Mouse (Mus musculus) heart, postnatal 0 days (tissue): ENCODE data around the gene Mrnip. TPM values are rescaled to one million over a fixed set of nuclear protein-coding genes. Genes with fewer than 3 reads are reported as not detected.

Experiments used
- ATAC-seq: fragments of 200-750 bp; cut with Nextera tagmentation; 2 replicates; pipeline ENCODE4 v1.8.0; 2017; ENCODE audit warnings: low read depth, moderate number of reproducible peaks, moderate library complexity; ENCODE audit not compliant: insufficient read depth
- DNase-seq: peaks from one replicate; pipeline ENCODE4 v3.0.0-alpha.2; 2016; ENCODE audit warnings: low spot score
- H3K27ac ChIP-seq: fragments of 300-500 bp; sonication (generic); 2 replicates; pipeline ENCODE4 v1.5.1; 2014; ENCODE audit warnings: low read depth, mild to moderate bottlenecking
- H3K27me3 ChIP-seq: fragments of 300-500 bp; sonication (generic); 2 replicates; pipeline ENCODE4 v1.6.1; 2014; ENCODE audit warnings: low read length, mixed read lengths; ENCODE audit not compliant: control insufficient read depth, insufficient read depth
- H3K36me3 ChIP-seq: fragments of 300-500 bp; sonication (generic); replicated peaks from 2 replicates; pipeline ENCODE4 v1.6.1; 2014; ENCODE audit warnings: low read length, mixed read lengths; ENCODE audit not compliant: control insufficient read depth, insufficient read depth
- H3K4me1 ChIP-seq: fragments of 300-500 bp; sonication (generic); 2 replicates; pipeline ENCODE4 v1.6.1; 2014; ENCODE audit warnings: antibody characterized with exemption; ENCODE audit not compliant: control insufficient read depth, insufficient read depth
- H3K4me2 ChIP-seq: fragments of 300-500 bp; sonication (generic); 2 replicates; pipeline ENCODE4 v1.6.1; 2014; ENCODE audit warnings: low read depth, mild to moderate bottlenecking, low read length, moderate library complexity
- H3K4me3 ChIP-seq: fragments of 300-500 bp; sonication (generic); 2 replicates; pipeline ENCODE4 v1.5.1; 2014; ENCODE audit warnings: low read depth, low read length
- H3K9ac ChIP-seq: fragments of 300-500 bp; sonication (generic); replicated peaks from 2 replicates; pipeline ENCODE4 v1.6.1; 2014; ENCODE audit warnings: low read depth, low read length, mixed read lengths
- H3K9me3 ChIP-seq: fragments of 300-500 bp; sonication (generic); replicated peaks from 2 replicates; pipeline ENCODE4 v1.6.1; 2016; ENCODE audit warnings: low read length; ENCODE audit not compliant: control insufficient read depth
- CTCF ChIP-seq: IDR thresholded peaks from 2 replicates; pipeline ENCODE4 v1.5.1; 2016; ENCODE audit warnings: antibody characterized with exemption, control low read depth, low read depth
- EP300 ChIP-seq: IDR thresholded peaks from 2 replicates; pipeline ENCODE4 v1.6.1; 2016; ENCODE audit warnings: antibody characterized with exemption, low read depth
- WGBS: fragments of 180-500 bp; shearing (Covaris S2); extraction: QIAGEN DNeasy Blood & Tissue Kit; methylation state at CpG from one replicate; pipeline ENCODE4 v1.1.7; 2014; 5-methylcytosine and 5-hydroxymethylcytosine counted together
- polyA plus RNA-seq: library from polyadenylated mRNA; unstranded; fragments of >200 nt; fragmentation: Nextera tagmentation; extraction: Ambion mirVana; gene quantifications from 2 replicates; pipeline ENCODE4 v1.2.1, GENCODE M21; 2015
- total RNA-seq: library from RNA; depleted of rRNA; stranded (reverse); fragments of >200 nt; gene quantifications from 2 replicates; pipeline ENCODE4 v1.2.3, GENCODE M21; 2014; ENCODE audit warnings: low replicate concordance

The Mrnip gene
- total and polyA plus RNA-seq, 2 experiments from 2014 or later, result 7.9 to 18.6 TPM

DNA sequence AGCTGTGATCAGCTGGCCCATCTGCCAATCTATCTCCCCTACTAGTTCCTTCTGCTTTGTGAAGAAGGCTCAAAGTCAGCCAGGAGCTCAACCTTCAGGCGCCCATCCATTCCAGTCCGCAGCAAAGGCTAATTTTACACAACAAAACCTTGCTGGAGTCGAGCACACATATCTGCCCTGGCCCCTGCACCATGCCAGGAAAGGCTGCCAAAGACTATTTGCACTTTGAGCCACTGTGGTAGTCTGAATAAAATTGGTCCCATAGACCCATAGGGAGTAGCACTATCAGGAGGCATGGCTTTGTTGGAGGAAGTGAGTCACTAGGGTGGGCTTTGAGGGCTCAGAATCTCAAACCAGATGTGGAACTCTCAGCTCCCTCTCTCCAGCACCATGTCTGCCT lies 31.2 kb downstream of the Mrnip start:
- Histone ChIP-seq H3K27ac (no peak overlapping the region), H3K27me3 (no peaks in the 10 kb centered on the region), H3K4me2 (no peak overlapping the region), H3K9me3 (no peaks in the 10 kb centered on the region), H3K4me3 (no peak overlapping the region), H3K9ac (no peak overlapping the region), H3K36me3 (peaks cover 78% of the 10 kb centered on the region), H3K4me1 (peaks cover 19% of the 10 kb centered on the region)
- TF ChIP-seq CTCF (no peak), EP300 (no peak)
- DNase-seq, result no peak
- ATAC-seq, result no peak
- 56% methylated on average over 3 of the region's 3 CpGs for WGBS

DNA sequence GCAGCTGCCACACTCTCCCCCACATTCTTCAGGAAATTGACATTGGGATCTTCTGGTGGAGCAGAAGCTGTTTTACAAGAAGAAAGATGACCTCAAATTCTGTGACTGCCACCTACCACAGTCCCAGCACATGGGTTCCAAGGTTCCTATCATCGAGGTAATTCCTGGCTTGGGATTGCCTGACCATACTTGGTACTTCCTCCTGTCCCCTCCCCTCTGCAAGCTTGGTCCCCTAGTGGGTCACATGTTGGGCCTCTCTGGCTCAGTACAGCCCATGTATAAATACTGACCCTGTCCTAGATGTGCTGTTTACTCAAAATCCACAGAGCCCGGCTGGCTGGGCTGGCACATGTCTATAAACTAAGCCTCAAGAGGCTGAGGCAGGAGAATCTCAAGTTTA lies 31.8 kb downstream of the Mrnip start:
- H3K9me3 ChIP-seq, result no peaks in the 10 kb centered on the region
- H3K4me1 ChIP-seq, result peaks cover 21% of the 10 kb centered on the region
- H3K27me3 ChIP-seq, result no peaks in the 10 kb centered on the region
- DNase-seq, result no peak
- peaks cover 72% of the 10 kb centered on the region for H3K36me3 ChIP-seq
- ATAC-seq, result no peak
- no peak overlapping the region for H3K4me2 ChIP-seq
- H3K9ac ChIP-seq, result no peak overlapping the region
- H3K4me3 ChIP-seq, result no peak overlapping the region
- 79% methylated on average over 2 of the region's 2 CpGs for WGBS
- no peak overlapping the region for H3K27ac ChIP-seq
- TF ChIP-seq EP300 (no peak), CTCF (no peak)

DNA sequence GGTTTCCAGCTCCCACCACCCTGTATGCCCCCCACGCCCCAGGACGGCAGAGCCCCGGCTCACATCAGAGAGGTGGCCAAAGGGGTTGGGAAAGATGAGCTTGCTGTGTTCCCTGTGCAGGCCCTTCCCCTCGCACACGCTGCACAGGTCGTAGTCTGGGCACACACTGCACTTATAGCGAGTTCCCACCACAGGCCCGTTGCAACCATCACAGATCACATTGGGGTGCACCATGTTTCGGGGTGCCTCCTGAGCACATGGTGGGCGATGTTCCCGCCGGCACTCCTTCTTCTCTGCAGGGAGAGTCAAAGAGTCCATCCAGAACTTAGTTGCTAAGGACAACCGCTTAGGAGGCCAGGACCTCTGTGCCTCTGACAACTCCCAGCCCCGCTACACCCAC lies 33.1 kb downstream of the Mrnip start:
- H3K9me3 ChIP-seq, result no peaks in the 10 kb centered on the region
- H3K27me3 ChIP-seq, result no peaks in the 10 kb centered on the region
- ATAC-seq (no peak), DNase-seq (no peak)
- WGBS, result 94% methylated on average over 14 of the region's 14 CpGs
- H3K36me3 ChIP-seq, result peaks cover 59% of the 10 kb centered on the region
- H3K4me3 ChIP-seq, result no peak overlapping the region
- TF ChIP-seq CTCF (no peak), EP300 (no peak)
- no peak overlapping the region for H3K4me2 ChIP-seq
- H3K4me1 ChIP-seq, result peaks cover 34% of the 10 kb centered on the region
- H3K27ac ChIP-seq, result no peak overlapping the region
- no peak overlapping the region for H3K9ac ChIP-seq

DNA sequence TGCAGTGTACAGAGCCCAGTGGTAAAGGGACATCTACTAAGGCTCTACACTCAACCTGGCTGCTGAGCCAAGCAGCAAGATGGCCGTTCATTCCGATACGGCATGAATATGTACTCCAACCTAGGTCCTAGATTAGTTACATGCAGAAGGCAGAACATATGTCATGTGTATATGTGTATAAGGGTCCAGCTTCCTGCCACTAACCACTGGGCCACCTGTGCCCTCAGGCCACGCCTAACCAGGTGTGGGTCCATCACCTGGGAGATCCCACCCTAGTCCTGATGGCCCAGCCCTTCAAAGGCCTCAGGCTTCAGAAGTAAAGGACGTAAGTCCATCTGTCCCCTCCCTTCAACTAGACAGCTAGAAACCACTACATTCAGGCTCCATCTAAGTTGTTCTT lies 33.8 kb downstream of the Mrnip start:
- Histone ChIP-seq H3K27ac (no peak overlapping the region), H3K4me2 (no peak overlapping the region)

DNA sequence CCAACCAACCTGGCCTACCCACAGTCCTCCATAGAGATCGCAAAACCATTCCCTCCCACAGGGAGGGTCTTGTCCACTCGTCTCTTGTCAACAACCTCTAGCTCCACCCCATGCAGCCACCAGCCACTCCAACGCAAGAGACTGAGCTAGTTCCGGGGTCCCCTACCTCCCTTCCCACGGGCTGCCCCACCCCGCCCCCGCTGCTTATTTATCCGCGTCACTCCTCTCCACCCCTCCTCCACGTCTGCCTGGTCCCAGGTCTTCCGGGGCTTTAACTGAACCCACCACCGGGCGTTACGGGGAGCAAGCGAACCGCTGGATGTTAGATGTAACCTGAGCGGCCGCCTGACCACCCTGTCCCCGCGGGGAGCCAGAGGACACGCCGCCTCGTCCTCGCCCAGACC lies 35.9 kb downstream of the Mrnip start:
- H3K4me1 ChIP-seq, result peaks cover 50% of the 10 kb centered on the region
- DNase-seq, result peak; percentile 96
- TF ChIP-seq CTCF, result no peak
- H3K4me3 ChIP-seq, result peak overlapping the region; percentile 100
- peak; percentile 92 for ATAC-seq
- H3K9ac ChIP-seq, result peak overlapping the region; percentile 99
- under 1% methylated on average over 24 of the region's 24 CpGs for WGBS
- H3K27ac ChIP-seq, result peak overlapping the region; percentile 100
- peak overlapping the region; percentile 69 for H3K4me2 ChIP-seq
- H3K9me3 ChIP-seq, result no peaks in the 10 kb centered on the region
- H3K27me3 ChIP-seq, result no peaks in the 10 kb centered on the region
- H3K36me3 ChIP-seq, result peaks cover 31% of the 10 kb centered on the region

More for the DNA sequence above, 33.8 kb downstream of the Mrnip start:
- Histone ChIP-seq H3K36me3 (peaks cover 52% of the 10 kb centered on the region), H3K4me1 (peaks cover 40% of the 10 kb centered on the region), H3K4me3 (no peak overlapping the region), H3K9me3 (no peaks in the 10 kb centered on the region), H3K27me3 (no peaks in the 10 kb centered on the region), H3K9ac (no peak overlapping the region)
- no peak for DNase-seq
- no peak for TF ChIP-seq EP300
- no peak for ATAC-seq
- 86% methylated on average over 5 of the region's 5 CpGs for WGBS

GRCm38 (mm10) chr11:50210505-50211151 lies 36.4 kb downstream of the Mrnip start, which contains the start of the genes Sqstm1 and Mgat4b:
Gene Sqstm1 (minus strand): TSS chr11:50210827.
Gene Mgat4b (plus strand): TSS chr11:50210890.
- H3K27me3 ChIP-seq, result no peaks in the 10 kb centered on the region
- under 1% methylated on average over 48 of the region's 48 CpGs for WGBS
- peak within 1 kb of the TSS; percentile 69 for H3K4me2 ChIP-seq
- peak within 1 kb of the TSS; percentile 99 for H3K9ac ChIP-seq
- H3K27ac ChIP-seq, result peak within 1 kb of the TSS; percentile 100
- H3K36me3 ChIP-seq, result peaks cover 26% of the 10 kb centered on the region
- TF ChIP-seq CTCF (no peak), EP300 (peak; percentile 64; the same call in 1 of the 2 replicates)
- peak within 1 kb of the TSS; percentile 100 for H3K4me3 ChIP-seq
- DNase-seq (peak; percentile 71), ATAC-seq (peak; percentile 62)
- no peaks in the 10 kb centered on the region for H3K9me3 ChIP-seq
- H3K4me1 ChIP-seq, result peaks cover 49% of the 10 kb centered on the region
